Mouse (Mus musculus): ENCODE results near the gene Nfat5.

The Nfat5 gene

DNA sequence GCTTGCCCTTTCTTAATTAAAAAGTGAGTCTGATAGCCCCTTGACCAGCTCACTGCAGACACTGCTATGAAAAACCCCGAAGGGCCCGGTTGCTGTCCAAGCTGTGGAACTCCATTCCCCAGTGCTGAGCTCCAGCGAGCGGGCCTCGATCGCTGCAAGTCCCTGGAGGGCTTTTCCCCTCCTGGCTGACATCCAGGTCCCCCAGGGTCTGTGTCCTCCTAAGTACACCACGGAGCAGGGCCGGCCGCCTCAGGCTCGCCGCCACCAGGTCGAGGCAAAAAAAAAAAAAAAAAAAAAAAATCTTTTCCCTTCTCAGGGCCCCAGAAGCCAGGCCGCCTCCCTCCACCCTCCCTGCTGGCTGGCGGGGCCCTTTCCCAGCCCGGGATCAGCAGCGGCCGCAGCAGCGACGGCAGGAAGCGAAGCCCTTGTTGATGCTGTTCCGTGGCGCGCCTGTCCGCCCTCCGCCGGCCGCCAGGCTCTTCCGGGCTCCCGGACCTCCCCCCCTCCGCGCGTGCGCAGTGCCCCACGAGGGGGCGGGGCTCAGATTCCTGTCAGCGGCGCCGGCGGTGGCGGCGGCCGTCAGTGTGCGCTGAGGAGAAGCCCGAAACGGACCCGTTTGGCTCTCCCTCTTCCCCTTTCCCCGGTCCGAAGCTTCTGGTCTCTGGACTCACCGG, at the start of gene Nfat5:
Nfat5 (plus strand) TSS at position 543 of the 674 bp plus-strand sequence.
- DNase-seq (ENCODE audit: low read depth, low spot score) = peak; percentile 82

DNA sequence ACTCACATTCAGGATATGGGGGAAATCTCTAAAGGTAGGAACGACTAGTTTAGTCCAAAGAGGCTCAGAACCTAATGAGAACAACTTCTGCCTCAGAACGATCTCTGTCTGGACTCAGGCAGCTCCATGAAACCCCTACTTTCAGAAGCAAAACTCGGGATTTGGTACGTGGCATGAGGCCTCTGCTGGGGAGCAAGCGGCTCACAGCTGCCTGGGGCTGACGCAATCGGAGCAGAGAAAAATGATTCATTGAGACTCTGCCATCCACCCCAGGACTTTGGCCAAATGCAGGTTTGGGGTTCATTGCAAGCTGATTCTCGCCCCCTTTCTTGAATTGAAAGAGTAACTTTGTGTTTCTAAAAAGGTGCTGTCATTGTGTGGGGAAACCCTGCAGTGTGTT, 49.1 kb upstream of the Nfat5 start:
- no peak for DNase-seq (ENCODE audit: low read depth, low spot score)

DNA sequence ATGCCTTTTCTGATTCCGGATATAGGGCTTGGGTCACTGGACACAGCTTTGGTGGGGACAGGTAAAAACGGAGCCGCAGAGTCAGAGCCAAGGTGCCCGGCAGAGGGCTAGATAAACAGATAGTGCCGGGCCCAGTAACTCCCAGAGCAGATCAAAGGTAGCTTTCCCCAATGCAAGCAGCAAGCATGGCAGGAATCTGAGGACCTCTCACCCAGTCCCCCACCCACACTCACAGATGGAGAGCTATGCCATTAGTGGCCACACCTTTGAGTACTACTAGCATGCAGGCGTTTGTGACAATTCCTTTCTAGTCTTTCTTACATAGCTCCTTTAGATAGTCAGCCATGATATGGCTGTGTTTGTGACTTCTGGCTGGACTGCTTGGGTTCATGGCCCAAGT, 44.8 kb upstream of the Nfat5 start:
- no peak for DNase-seq (ENCODE audit: low read depth, low spot score)

DNA sequence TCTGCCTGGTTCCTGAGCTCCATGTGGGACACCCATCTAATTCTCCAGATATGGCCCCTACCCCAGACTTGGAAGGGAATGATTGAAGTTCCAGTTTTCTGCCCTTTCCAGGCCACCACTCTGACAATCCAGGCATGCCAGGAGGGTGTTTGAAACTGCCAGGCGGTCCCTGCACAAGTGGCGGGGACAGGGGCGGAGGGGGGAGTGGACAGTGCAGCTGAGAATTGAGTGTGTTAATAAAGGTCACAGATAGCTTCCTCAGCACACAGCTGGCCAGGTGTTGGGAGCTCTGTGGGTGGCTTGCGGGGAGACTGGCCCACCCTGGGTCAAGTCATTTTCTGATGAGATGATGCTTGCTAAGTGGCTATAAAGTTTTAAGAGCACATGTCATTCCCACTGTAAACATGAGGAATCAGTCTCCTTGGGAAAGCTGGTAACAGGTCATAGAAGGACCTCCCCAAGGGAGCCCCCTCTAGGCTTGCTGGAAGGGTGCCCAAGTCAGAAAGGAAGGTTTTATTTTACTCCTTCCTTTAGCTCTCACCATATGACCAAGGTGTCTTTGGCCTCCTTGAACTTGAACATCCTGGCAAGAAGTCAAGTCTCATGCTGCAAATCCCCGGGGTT, 41.7 kb upstream of the Nfat5 start:
- DNase-seq (ENCODE audit: low read depth, low spot score) = no peak

DNA sequence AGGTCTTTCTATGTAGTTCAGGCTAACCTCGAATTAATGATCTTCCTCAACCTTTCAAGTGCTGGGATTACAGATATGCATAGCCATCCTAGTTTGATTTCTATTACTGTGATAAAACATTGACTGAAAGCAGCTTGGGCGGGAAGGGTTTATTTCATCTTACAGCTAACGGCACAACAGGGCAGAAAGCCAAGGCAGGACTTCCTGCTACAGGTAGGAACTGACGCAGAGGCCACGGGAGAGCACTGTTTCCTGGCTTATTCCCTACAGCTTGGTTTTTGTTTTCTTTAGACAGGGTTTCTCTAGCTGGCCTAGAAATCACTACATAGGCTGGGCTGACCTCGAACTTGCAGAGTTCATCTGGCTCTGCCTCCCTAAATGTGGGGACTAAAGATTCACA, 40.1 kb upstream of the Nfat5 start:
- no peak for DNase-seq (ENCODE audit: low read depth, low spot score)

DNA sequence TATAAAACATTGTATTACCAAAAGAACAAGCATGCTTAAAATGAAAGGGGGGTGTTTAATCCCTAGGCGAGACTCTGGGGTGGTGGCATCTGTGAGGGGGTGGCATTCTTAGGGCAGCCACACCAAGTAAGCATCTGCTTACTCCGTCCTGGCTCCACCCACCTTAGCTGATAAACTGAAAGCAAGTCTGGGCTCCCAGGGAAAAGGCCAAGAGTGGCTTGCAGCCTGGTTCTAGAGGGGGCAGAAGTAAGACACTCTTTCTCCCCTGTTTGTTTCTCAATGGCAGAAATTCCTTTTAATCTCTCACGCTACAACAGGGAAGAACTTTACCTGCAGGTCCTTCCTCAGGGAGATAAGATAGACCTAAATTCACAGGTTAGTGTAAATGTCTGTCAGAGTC, 38.9 kb upstream of the Nfat5 start:
- DNase-seq (ENCODE audit: low read depth, low spot score) = no peak

DNA sequence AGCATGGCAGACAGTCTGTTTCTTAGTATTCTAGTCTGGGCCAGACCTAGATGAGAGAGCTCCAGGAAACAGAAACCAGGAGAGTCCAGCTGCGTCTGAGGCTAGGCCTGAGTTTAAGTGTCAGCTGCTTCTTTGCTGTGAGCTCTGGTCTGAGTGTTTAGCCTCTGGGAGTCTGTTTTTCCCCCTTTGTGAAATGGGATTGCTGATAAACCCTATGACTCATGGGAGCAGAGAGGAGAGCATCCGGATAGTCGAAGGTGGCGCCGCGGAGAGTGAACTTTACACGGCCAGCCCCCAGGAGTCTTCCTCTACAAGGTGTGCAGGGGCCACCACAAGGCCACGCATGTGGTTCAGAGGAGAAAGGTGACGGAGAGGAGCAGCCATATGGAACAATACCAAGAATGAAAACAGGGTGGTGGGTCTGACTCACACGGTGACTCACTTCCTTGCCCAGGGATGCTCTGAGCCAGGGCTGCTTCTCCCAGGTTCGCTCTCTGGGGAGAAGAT, 38.3 kb upstream of the Nfat5 start:
- no peak for DNase-seq (ENCODE audit: low read depth, low spot score)

DNA sequence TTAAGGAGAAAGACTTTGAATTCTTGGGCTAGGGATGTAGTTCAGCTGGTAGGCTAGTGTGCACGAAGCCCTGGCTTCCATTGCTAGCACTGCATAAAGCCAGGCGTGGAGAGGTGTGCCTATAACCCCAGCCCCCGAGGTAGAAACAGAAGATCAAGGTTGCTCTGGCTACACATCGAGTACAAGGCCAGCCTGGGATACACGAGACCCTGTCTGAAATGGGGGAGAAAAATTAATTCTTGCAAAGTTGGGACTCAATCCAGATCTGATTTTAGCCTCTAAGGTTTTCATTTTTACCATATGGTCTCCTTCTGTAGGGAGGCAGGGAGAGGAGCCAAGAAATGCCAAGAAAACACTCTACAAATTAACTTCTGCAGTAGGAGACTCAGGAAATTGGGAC, 36.0 kb upstream of the Nfat5 start:
- DNase-seq (ENCODE audit: low read depth, low spot score) = no peak

DNA sequence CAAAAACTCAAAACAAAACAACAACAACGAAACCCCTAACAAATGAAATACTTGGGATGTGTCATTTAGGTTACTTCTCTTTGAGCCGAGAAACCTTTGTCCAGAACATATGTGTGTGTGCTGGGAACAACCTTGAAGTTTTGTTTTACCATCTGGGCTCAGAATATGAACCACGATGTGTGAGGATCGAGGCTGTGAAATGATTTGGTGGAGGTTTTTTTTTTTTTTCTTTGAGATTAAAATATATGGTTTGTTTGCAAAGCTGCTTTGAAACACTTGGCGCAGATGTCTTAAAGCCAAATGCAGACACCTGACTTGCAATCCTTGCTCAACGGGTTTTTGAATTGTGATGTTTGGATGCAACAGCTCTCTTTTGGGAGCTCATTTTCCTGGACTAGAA, 33.1 kb upstream of the Nfat5 start:
- no peak for DNase-seq (ENCODE audit: low read depth, low spot score)

DNA sequence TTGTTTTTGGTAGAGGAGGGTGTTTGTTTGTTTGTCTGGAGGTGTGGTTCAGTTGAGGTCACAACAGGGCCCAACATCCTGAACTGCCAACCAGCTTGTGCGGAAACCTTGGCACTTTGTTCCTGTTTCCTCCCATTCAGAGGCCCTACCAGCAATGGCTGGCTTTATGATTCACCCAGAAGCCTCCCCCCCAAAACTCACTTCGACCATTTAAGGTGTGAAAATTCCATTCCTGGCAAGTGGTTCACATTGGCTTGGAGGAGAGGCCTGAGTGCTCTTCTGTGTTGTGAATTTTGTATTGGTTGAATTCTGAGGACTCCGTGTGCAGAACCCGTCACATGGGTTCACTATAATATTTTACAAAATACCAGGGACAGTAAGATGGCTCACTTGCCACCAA, 32.1 kb upstream of the Nfat5 start:
- no peak for DNase-seq (ENCODE audit: low read depth, low spot score)

DNA sequence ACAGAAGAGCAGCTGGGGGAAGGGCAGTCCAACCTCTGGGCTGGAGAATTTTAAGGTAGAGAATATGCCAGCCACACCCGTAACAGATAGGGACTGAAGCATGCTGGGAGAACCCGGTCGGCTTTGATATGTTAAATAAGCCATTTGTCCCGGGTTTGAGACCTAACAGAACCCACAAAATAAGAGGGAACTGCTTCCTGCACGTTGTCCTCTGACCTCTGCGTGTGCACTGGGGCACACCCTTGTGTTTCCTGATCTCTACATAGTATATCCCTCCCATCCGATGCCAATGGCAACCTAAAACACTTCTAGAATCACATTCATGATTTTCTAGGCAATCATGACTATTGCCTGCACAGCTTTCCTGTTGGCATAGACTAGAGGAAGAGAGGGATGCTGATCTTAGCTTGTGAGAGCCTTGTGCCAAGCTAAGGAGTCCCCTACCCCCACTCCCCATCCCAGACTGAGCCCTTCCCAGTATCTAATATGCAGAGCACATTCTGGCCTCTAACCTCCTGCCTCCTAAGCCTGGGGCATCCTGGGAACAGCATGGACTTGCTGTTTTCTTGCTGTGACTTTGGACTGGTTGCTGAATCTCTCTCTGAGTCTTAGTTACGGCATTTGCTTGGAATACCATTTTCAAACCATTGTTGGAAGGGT, 31.1 kb upstream of the Nfat5 start:
- no peak for DNase-seq (ENCODE audit: low read depth, low spot score)

DNA sequence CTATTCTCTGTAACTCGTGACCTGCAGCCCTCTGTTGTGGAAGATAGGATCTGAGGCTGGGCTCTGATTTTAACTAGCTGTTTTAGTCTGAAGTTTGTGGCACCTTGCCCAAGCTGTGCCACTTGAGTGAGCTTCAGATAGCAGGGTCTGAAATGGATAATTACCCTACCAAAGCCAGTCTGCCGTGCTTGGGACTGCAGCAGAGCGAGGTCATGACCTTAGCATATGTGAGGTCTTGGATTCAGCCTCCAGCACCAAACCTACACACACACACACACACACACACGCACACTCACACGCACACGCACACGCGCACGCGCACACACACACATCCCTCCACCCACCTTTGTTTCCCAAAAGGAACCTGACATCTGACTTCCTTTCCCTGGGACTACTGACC, 27.5 kb upstream of the Nfat5 start:
- DNase-seq (ENCODE audit: low read depth, low spot score) = no peak

DNA sequence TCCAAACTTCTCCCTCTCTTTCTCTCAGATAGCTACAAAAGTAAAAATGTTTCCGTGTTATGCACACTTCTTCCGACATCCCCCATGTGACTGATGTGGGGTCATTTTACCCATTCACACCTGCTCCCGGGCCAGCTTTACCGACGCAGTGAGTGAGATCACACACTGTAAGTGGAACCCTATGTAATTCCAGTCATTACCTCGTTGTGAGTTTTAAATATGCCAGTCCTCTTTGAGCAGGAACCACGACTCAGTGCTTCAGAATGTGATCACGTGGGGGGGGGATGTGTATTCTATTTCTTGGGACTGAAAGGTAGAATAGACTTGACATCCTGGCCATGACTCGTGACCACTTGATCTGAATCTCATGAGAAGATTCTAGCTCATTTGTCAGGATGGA, 24.8 kb upstream of the Nfat5 start:
- no peak for DNase-seq (ENCODE audit: low read depth, low spot score)

DNA sequence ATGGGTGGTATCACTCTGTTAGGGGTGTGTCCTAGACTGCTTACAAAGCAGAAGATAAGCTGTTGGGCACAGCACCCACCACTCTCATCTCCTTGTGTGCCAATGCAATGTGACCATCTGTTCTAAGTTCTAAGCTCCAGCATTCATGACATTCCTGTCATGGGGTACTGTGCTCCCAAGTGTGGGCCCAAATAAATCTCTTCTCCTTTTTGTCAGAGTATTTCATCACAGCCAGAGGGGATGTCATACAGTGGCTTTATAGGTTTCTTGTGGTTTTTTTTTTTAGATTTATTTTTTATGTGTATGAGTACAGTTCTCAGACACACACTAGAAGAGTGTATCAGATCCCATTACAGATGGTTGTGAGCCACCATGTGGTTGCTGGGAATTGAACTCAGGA, 24.1 kb upstream of the Nfat5 start:
- no peak for DNase-seq (ENCODE audit: low read depth, low spot score)

DNA sequence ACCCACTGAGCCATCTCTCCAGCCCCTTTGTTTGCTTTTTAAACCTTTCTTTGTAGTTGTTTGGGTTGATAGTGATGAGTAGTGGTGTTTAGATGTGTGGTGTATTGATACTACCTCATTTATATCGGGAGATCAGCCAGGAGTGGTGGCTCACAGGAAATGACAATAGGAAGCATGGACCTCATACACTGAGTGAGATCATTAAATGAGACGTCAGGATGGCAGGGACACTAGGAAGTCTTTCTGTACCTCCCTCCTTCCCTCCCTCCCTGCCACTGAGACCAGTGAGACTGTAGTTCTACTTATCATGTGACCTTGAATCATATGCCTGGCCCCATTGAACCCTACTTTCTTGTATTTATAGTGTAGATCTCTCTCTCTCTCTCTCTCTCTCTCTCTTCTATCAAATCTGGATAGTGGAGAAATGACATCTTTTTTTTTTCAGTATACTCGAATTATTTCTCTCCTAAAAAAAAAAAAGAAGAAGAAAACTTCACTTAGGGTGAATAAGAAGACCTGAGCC, 23.6 kb upstream of the Nfat5 start:
- DNase-seq (ENCODE audit: low read depth, low spot score) = no peak

DNA sequence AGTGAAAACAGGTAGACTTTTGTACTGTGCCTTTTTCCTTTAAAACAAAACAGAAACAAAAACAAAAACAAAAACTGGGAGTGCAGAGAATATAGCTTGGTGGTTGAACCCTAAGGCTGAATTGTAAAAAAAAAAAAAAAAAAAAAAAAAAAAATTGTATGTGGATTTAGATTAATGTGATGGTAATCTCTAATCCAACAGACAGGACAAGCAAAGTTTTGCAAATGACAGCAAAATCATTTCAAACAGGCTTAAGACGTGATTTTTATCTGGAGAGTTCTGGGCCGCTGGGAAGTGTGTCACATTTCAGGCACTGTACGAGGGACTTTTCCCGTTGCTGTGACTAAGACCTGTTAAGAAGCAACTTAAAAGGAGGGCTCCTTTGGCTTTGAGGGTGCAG, 23.0 kb upstream of the Nfat5 start:
- DNase-seq (ENCODE audit: low read depth, low spot score) = no peak

DNA sequence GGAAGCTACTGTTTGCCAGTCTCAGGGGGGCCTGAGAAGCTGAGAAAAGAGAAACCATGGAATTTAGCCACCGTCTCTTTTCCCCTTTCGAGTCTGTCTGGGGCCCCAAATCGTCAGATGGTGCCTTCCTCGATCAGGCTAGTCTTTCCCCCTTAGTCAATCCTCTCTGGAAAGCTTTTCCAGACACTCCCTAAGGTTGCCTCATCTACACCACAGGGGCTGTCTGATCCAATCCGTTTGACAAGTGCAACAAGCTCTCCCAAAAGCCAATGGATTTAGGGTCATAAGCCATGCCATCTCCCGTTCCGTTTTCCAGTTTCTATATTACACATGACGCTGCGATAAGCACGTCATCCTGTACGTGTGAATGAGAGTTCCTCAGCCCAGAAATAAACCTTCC, 22.5 kb upstream of the Nfat5 start:
- DNase-seq (ENCODE audit: low read depth, low spot score) = no peak

DNA sequence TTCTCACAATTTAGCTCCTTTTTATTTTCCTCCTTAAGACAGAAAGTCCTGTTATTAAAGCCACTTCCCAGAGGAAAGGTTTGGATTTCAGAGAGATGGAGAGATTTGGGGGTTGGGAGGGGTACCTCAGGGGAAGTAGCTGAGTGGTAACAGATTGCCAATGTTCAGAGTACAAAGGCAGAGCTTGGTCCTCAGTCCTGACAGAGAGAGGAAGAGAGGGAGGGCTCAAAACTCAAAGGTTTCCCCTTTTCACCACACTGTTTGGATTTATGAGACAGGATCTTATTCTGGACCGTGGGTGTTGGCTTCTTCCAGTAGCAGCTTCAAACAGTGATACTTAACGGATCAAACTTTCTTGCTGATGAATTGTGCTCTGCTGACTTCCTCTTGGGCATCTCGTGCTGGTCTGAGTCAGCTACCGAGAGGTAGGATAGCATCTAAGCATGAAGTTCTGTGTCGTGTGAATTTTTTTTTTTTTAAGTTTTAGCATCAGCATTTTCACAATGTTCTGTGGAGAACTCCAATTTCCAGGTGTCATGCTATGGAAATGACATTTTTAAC, 15.9 kb upstream of the Nfat5 start:
- DNase-seq (ENCODE audit: low read depth, low spot score) = no peak

DNA sequence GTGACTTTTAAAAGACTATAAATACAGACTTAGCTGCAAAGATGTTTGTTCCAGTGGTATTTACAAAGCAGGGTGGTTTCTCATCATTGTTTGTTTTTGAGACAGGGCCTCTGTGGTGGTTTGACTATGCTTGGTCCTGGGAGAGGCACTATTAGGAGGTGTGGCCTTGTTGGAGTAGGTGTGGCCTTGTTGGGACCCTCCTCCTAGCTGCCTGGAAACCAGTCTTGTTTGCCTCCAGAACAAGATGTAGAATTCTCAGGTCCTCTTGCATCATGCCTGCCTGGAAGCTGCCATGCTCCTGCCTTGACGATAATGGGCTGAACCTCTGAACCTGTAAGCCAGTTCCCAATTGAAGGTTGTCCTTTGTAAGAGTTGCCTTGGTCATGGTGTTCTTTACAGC, 14.7 kb upstream of the Nfat5 start:
- no peak for DNase-seq (ENCODE audit: low read depth, low spot score)

DNA sequence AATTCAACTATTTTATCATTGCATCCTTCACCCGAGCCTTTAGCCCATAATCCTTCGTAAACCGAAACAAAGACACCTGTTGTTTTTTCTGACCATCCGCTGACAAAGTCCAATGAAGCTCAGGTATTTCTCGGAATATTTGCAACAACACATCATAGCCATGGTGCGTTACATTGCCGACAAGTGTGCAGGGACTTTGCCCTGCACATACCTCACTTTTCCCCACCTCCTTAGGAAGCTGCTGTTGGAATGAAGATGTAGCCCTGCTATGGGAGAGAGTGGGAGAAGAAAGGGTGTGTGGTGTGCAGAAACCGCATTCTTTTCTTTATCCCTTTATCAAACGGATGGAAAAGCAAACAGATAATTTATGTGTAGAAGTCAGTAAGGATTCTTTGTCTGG, 6.6 kb upstream of the Nfat5 start:
- no peak for DNase-seq (ENCODE audit: low read depth, low spot score)

DNA sequence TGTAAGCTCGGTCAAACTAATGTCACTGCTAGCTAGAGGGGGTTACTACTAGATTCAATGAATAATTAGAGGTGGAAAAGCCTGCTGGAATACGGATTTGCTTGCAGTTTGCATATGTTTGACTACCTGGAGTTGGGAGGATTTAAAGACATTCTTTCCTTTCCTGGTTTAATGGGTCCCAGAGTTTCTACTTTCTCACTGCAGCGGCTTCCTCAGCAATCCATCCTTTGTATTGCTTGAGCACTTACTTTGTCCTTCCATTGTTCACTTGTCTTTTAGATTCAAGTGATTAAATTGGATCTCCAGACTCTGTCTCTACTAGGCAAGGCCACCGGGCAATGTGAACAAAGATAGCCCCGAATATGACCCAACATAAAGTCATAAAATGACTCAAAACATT, 5.7 kb upstream of the Nfat5 start:
- no peak for DNase-seq (ENCODE audit: low read depth, low spot score)

DNA sequence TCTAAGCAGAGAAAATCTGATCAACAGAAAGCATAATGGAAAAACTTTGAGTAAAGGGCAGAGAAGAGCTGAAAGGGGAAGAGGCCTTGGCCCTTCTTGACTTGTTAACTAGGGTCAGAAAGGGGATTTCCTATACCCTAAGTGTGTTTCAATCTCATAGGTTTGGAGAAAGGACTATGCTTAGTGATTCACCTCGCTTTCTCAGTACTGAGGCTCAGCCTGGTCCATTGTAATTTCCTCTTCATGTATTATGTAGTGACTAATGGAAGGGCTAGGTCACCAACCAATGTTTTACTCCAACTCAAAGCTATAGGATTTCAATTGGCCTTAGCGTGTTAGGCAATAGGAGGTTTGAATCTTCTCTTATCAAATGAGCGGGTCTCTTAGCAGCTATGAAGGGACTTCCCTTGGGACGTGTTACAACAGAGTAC, 2.1 kb upstream of the Nfat5 start:
- no peak for DNase-seq (ENCODE audit: low read depth, low spot score)

All from brain, embryonic 18.5 days (tissue).